Mouse (Mus musculus) cerebellum, adult 2 months (tissue): ENCODE results near the gene Jpt2.

Source experiments
- CTCF ChIP-seq: fragments of 200-500 bp; IDR thresholded peaks from 2 replicates; pipeline ENCODE4 v1.5.1; 2011; ENCODE audit warnings: low read depth, mild to moderate bottlenecking, control low read depth, low read length, moderate library complexity, borderline replicate concordance; ENCODE audit not compliant: insufficient read depth
- POLR2A ChIP-seq: fragments of 200-500 bp; IDR thresholded peaks from 2 replicates; pipeline ENCODE4 v1.6.1; 2011; ENCODE audit warnings: low read length, control low read depth, borderline replicate concordance; ENCODE audit not compliant: insufficient read depth

- no peak for TF ChIP-seq CTCF
- TF ChIP-seq POLR2A, result no peak
Observed at GRCm38 (mm10) chr17:24913984-24914383, 46.5 kb downstream of the Jpt2 start.
